Mouse (Mus musculus) embryonic facial prominence, embryonic 10.5 days (tissue): ENCODE data around the gene Thap12. TPM values are rescaled to one million over a fixed set of nuclear protein-coding genes. Genes with fewer than 3 reads are reported as not detected.

Experiments
- DNase-seq: peaks from one replicate; pipeline ENCODE4 v3.0.0-alpha.2; 2017; ENCODE audit warnings: low spot score
- H3K27ac ChIP-seq: fragments of 300-500 bp; sonication (generic); replicated peaks from 2 replicates; pipeline ENCODE4 v1.5.1; 2016; ENCODE audit warnings: mild to moderate bottlenecking
- H3K27me3 ChIP-seq: fragments of 300-500 bp; sonication (generic); replicated peaks from 2 replicates; pipeline ENCODE4 v1.6.1; 2016; ENCODE audit warnings: low read depth, mild to moderate bottlenecking; ENCODE audit not compliant: poor library complexity, severe bottlenecking
- H3K36me3 ChIP-seq: fragments of 300-500 bp; sonication (generic); replicated peaks from 2 replicates; pipeline ENCODE4 v1.6.1; 2016; ENCODE audit warnings: mild to moderate bottlenecking, moderate library complexity
- H3K4me1 ChIP-seq: fragments of 300-500 bp; sonication (generic); 2 replicates; pipeline ENCODE4 v1.6.1; 2016
- H3K4me3 ChIP-seq: fragments of 300-500 bp; sonication (generic); 2 replicates; pipeline ENCODE4 v1.5.1; 2016; ENCODE audit warnings: mild to moderate bottlenecking, moderate library complexity
- H3K9me3 ChIP-seq: fragments of 300-500 bp; sonication (generic); 2 replicates; pipeline ENCODE4 v1.6.1; 2016; ENCODE audit warnings: mild to moderate bottlenecking
- WGBS: fragments of 180-500 bp; shearing (Covaris S2); methylation state at CpG from one replicate; pipeline ENCODE4 v1.1.7; 2016; 5-methylcytosine and 5-hydroxymethylcytosine counted together
- polyA plus RNA-seq: library from polyadenylated mRNA; unstranded; fragments of >200 nt; fragmentation: Nextera tagmentation; extraction: Ambion mirVana; gene quantifications from 2 replicates; pipeline ENCODE4 v1.2.1, GENCODE M21; 2016

Gene Thap12
- polyA plus RNA-seq, 1 experiment from 2014 or later: 57.5 TPM

- H3K4me1 ChIP-seq: peaks cover 46% of the 10 kb centered on the region
- H3K27me3 ChIP-seq: peaks cover 40% of the 10 kb centered on the region
- H3K4me3 ChIP-seq: no peak overlapping the region
- no peak for DNase-seq
- no peak overlapping the region for H3K27ac ChIP-seq
- H3K36me3 ChIP-seq: no peaks in the 10 kb centered on the region
- 80% methylated on average over 7 of the region's 7 CpGs for WGBS
- no peaks in the 10 kb centered on the region for H3K9me3 ChIP-seq
These were observed 34.1 kb downstream of the Thap12 start for GRCm38 (mm10) chr7:98736780-98737550.

DNA sequence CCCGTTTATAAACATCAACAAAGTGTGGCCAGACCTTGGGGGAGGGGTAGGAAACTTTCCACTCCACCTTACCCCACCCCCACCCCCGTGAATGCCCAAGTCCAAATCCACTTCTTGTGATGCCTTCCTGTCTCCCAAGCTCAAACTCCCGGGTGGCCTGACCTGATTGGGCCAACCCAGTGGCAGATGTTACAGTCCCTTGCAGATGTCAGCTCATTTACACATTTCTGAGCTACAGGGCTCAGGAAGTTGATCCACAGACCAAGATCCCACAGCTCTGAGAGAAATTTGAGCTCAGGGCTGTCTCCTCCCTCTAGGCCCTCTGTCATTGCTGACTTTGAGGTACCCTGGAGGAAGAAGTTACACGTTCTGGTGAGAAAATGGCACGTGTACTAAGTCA is 37.5 kb downstream of the Thap12 start:
- DNase-seq: peak; percentile 48
- Histone ChIP-seq H3K36me3 (no peaks in the 10 kb centered on the region), H3K4me3 (no peak overlapping the region), H3K27ac (0 out of 2 replicates have a peak overlapping the region, but pooled peaks have one; percentile 48), H3K4me1 (peaks cover 36% of the 10 kb centered on the region), H3K27me3 (peaks cover 33% of the 10 kb centered on the region), H3K9me3 (no peaks in the 10 kb centered on the region)
- WGBS: 14% methylated on average over 5 of the region's 5 CpGs

DNA sequence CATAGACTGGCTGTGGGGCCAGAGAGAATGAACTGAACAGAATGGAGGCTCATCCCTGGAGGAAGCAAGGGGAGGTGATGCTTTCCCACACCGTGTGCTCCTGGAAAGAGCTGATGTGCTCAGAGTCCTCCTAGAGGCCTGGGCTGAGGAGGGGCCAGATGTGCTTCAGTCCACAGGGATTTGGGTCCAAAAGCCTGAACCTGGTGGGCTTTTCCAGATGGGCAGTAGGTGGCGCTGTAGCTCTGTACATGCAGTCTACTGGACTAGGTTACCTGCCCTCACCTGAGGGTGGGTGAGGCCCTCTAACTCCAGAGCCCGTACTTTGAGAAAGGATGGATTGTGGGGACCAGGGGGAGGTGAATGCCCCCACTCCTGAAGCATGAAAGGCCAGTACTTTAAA is 40.4 kb downstream of the Thap12 start:
- Histone ChIP-seq H3K27me3 (peaks cover 22% of the 10 kb centered on the region; the same call in 1 of the 2 replicates), H3K27ac (no peak overlapping the region), H3K4me1 (peaks cover 31% of the 10 kb centered on the region), H3K4me3 (no peak overlapping the region), H3K9me3 (no peaks in the 10 kb centered on the region), H3K36me3 (no peaks in the 10 kb centered on the region)
- DNase-seq: peak; percentile 72
- 12% methylated on average over 3 of the region's 3 CpGs for WGBS

DNA sequence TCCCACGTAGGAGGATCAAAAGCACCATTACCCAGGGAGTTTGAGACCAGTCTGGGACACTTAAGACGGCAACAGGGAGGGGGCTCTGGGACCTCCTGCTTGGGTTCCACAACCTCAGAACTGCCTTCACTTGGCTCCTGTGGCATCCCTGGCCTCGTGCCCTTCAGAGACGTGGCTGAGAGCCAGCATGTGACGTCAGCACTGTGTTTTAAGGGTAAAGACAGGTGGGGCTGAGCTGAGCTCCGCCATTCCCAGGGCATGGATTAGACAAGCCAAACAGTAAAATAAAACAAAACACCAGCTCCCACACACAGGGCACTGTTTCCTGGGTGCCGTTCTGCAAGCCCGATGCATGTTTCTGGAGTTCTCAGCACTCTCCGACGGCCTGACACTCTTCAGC is 47.5 kb downstream of the Thap12 start:
- H3K27me3 ChIP-seq: peaks cover 19% of the 10 kb centered on the region; the same call in 1 of the 2 replicates
- WGBS: 79% methylated on average over 10 of the region's 10 CpGs
- no peaks in the 10 kb centered on the region for H3K9me3 ChIP-seq
- no peak overlapping the region for H3K27ac ChIP-seq
- peaks cover 15% of the 10 kb centered on the region for H3K4me1 ChIP-seq
- no peaks in the 10 kb centered on the region for H3K36me3 ChIP-seq
- no peak overlapping the region for H3K4me3 ChIP-seq
- DNase-seq: no peak

- 89% methylated on average over 8 of the region's 8 CpGs for WGBS
These were observed 49.8 kb downstream of the Thap12 start for GRCm38 (mm10) chr7:98752680-98753079.

DNA sequence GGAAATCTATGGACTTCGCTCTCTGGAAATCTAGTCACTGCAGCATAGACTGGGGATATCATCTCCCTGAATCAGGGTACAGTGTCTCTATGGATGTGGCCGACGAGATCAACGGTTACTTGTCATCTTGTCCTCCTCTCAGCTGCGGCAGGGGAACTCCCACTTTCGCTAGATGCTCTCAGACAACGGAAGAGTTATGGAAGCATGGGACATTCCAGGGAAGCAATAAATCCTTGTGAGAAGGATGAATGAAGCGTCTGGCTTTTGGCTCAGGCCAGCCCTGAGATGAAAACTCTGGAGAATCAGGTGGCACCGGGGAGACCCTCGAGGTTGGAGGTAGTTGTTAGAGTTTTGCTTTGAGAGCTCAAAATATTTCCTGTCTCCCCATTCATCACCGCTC is 53.1 kb downstream of the Thap12 start:
- H3K9me3 ChIP-seq: no peaks in the 10 kb centered on the region
- H3K36me3 ChIP-seq: no peaks in the 10 kb centered on the region
- H3K27me3 ChIP-seq: peaks cover 28% of the 10 kb centered on the region
- DNase-seq: no peak
- no peak overlapping the region for H3K4me3 ChIP-seq
- no peak overlapping the region for H3K27ac ChIP-seq
- peaks cover 36% of the 10 kb centered on the region for H3K4me1 ChIP-seq
- WGBS: 91% methylated on average over 11 of the region's 11 CpGs

More at GRCm38 (mm10) chr7:98752680-98753079, 49.8 kb downstream of the Thap12 start:
- Histone ChIP-seq H3K9me3 (no peaks in the 10 kb centered on the region), H3K4me1 (peaks cover 29% of the 10 kb centered on the region), H3K27ac (no peak overlapping the region), H3K4me3 (no peak overlapping the region), H3K36me3 (no peaks in the 10 kb centered on the region), H3K27me3 (peaks cover 18% of the 10 kb centered on the region)
- no peak for DNase-seq

- 80% methylated on average over 8 of the region's 8 CpGs for WGBS
- no peak overlapping the region for H3K27ac ChIP-seq
- H3K4me1 ChIP-seq: peaks cover 36% of the 10 kb centered on the region
- H3K4me3 ChIP-seq: no peak overlapping the region
- H3K27me3 ChIP-seq: peaks cover 23% of the 10 kb centered on the region
- DNase-seq: no peak
- no peaks in the 10 kb centered on the region for H3K36me3 ChIP-seq
- H3K9me3 ChIP-seq: no peaks in the 10 kb centered on the region
These were observed 53.7 kb downstream of the Thap12 start for GRCm38 (mm10) chr7:98756556-98756955.

GRCm38 (mm10) chr7:98760126-98760525 is 57.2 kb downstream of the Thap12 start:
- Histone ChIP-seq H3K4me1 (peaks cover 24% of the 10 kb centered on the region), H3K27me3 (peaks cover 18% of the 10 kb centered on the region), H3K9me3 (no peaks in the 10 kb centered on the region), H3K4me3 (no peak overlapping the region), H3K27ac (no peak overlapping the region), H3K36me3 (no peaks in the 10 kb centered on the region)
- DNase-seq: no peak
- WGBS: 90% methylated on average over 5 of the region's 5 CpGs

DNA sequence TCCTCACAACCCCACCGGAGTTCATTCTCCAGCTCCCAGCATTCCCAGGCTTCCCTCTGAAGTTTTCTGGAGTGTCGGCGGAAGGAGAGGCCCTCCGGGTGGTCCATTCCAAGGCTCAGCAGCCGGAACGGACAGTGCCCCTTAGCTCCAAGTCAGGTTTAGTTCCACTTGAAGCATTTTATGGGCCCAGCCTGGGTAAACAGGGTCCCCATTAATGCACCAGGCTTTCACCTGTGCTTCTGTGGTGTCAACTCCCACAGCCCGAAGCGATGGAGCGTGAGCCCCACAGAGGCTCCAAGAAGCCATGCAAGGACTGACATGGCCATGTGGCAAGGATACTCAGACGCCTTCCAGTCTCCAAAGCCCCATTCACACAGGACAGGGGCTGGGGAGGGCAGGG is 61.0 kb downstream of the Thap12 start:
- H3K27ac ChIP-seq: no peak overlapping the region
- no peaks in the 10 kb centered on the region for H3K36me3 ChIP-seq
- 84% methylated on average over 10 of the region's 10 CpGs for WGBS

GRCm38 (mm10) chr7:98767261-98767660 is 64.4 kb downstream of the Thap12 start:
- no peak for DNase-seq
- Histone ChIP-seq H3K9me3 (no peaks in the 10 kb centered on the region), H3K27me3 (peaks cover 6% of the 10 kb centered on the region), H3K4me3 (no peak overlapping the region), H3K27ac (0 out of 2 replicates have a peak overlapping the region, but pooled peaks have one; percentile 36), H3K36me3 (no peaks in the 10 kb centered on the region), H3K4me1 (peaks cover 18% of the 10 kb centered on the region)
- WGBS: 68% methylated on average over 6 of the region's 6 CpGs

More for the DNA sequence above, 61.0 kb downstream of the Thap12 start:
- no peaks in the 10 kb centered on the region for H3K9me3 ChIP-seq
- H3K4me1 ChIP-seq: no peaks in the 10 kb centered on the region
- peaks cover 3% of the 10 kb centered on the region for H3K27me3 ChIP-seq
- DNase-seq: no peak
- H3K4me3 ChIP-seq: no peak overlapping the region

Other genes with a start within 250 kb of the Thap12 start
- 3.6 and 3.7 TPM in 2 replicates for gene Lrrc32, start 213.8 kb upstream of the Thap12 start, polyA plus RNA-seq
- 46.3 and 47.6 TPM in 2 replicates for gene Emsy, start 46.3 kb upstream of the Thap12 start, polyA plus RNA-seq
- 2.0 TPM in 2 replicates for gene Wnt11, start 132.0 kb downstream of the Thap12 start, polyA plus RNA-seq